ENCODE assay signal across 13 mouse cellular contexts in the genomic region with DNA sequence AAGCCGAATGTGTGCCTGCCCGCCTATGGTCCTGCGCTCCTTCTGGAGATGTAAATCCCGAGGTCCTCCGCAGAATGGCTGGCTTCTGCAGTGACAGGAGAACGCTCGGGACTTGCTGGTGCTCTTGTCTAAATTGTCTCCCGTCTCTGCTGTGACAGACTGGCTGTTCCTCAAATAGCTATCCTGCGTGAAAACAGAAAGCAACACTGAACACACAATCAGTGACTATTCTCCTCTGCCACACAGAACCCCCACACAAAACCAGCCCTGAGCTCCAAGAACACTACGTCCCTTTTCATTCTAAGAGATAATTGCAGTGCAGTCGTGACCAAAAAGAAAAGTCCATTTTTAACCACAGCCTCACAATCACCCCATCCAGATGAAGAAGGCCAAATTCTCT.
A peak's percentile ranks its signal among the peaks of the same experiment; 100 is the strongest.
DNase-seq lines count a peak whose midpoint lies in the region; TF ChIP-seq lines count a peak whose summit lies in the region.
"Had no signal": no experiment of that assay in that cellular context is flagged by ENCODE, and none has a peak within 500 bp of the region (broad histone marks: within the 10 kb centered on the region; RNA-seq: fewer than 3 reads in every experiment).

No protein-coding gene starts in this region.

- H3K4me3 ChIP-seq in left cerebral cortex, adult 2 months = no peak overlapping the region
- H3K4me3 ChIP-seq: megakaryocyte, embryonic 14.5 days had no signal

- peak; percentile 33 for DNase-seq in heart, adult 8-10 months (ENCODE audit: low spot score)
- DNase-seq in heart, postnatal 10 days = no peak
- peak; percentile 18 to 61 for DNase-seq in frontal cortex, postnatal 10 days (ENCODE audit: low spot score in 2 of 2)
- DNase-seq in left cerebral cortex, adult 2 months (ENCODE audit: extremely low spot score in 1 of 2, low spot score in 2 of 2) = peak in 1 of 2 experiments; percentile 60
- DNase-seq in right cerebral cortex, postnatal 4 days = peak; percentile 21
- DNase-seq in kidney, postnatal 25 days = no peak
- no peak for DNase-seq in embryo, embryonic 9.5 days (ENCODE audit: extremely low spot score)
- no peak for DNase-seq in gastrocnemius, adult 18-20 months (ENCODE audit: low spot score)
- DNase-seq: cerebellum, postnatal 25 days; heart, postnatal 4 days; kidney, adult 18-20 months; thymus, postnatal 25 days had no signal

- intact Hi-C loops in heart, postnatal 10 days (cut with DNase I) = no loop called here
- intact Hi-C loops in left cerebral cortex, adult 2 months (cut with DNase I) = loop anchor here (1.0 to 5.0 kb wide), 7 partner anchors 20 to 1275 kb away; a partner anchor contains a TSS

- no peak for TF ChIP-seq CTCF in left cerebral cortex, adult 2 months (IDR thresholded peaks at IDR 0.05)

- H3K27ac ChIP-seq in left cerebral cortex, adult 2 months = peak overlapping the region; percentile 87

Comparison
In these comparisons a context has a peak if more than half of its experiments do, and no peak if none do; other contexts are left out.
1. DNase-seq: peak in heart, adult 8-10 months (single experiment), frontal cortex, postnatal 10 days (2 of 2) and right cerebral cortex, postnatal 4 days (single experiment); none in heart, postnatal 10 days (0 of 2), kidney, postnatal 25 days (0 of 2), embryo, embryonic 9.5 days (single experiment) and gastrocnemius, adult 18-20 months (single experiment).